Mouse (Mus musculus): ENCODE data around the gene Incenp.

DNA sequence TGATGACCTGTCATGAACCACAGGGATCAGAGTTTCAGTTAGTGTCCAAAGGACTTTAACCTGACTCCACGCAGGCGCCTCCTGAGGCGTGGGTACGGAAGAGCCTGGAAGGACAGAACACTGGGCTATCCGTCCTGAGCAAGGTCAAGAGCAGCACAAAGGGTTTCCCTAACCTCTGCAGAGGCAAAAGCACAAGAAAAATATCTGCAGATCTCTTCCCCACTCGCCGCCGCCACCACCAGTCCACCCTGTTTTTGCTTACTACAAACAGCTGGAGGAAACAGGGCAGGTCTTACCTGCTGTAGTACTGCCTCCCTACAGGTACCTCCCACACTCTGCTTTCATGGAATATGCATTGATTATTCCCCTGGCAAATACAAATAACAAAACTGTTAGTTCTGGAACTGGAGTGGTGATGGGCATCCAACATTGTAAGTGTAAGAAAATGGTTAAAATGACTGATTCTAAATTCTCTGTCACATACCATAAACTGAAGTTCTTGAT, 25.5 kb upstream of the Incenp start:
- TF ChIP-seq CTCF (IDR thresholded peaks at IDR 0.05; ENCODE audit: control insufficient read depth, insufficient read depth, insufficient read length) (no peak), FOSL1 (IDR thresholded peaks at IDR 0.05; ENCODE audit: insufficient read depth, low read length, poor library complexity, severe bottlenecking) (no peak), MAX (IDR thresholded peaks at IDR 0.05) (no peak), MYOD1 (IDR thresholded peaks at IDR 0.05; ENCODE audit: control insufficient read depth, insufficient read length, low read depth) (no peak), MYOG (IDR thresholded peaks at IDR 0.05; ENCODE audit: control insufficient read depth, extremely low read depth, insufficient read length) (no peak), USF1 (IDR thresholded peaks at IDR 0.05; ENCODE audit: low read depth) (no peak), CEBPB (IDR thresholded peaks at IDR 0.05; ENCODE audit: low read depth) (no peak)
